Mouse (Mus musculus) lung, adult 2 months (tissue): ENCODE results near the gene Shroom3. TPM values are rescaled to one million over a fixed set of nuclear protein-coding genes. Genes with fewer than 3 reads are reported as not detected.

Source experiments
- DNase-seq: peaks from one replicate; pipeline ENCODE4 v3.0.0; 2022
- H3K4me1 ChIP-seq: fragments of 200-500 bp; 2 replicates; pipeline ENCODE4 v1.6.1; 2011; ENCODE audit warnings: low read length; ENCODE audit not compliant: control insufficient read depth, insufficient read depth
- H3K4me3 ChIP-seq: fragments of 200-500 bp; replicated peaks from 2 replicates; pipeline ENCODE3; 2011; ENCODE audit warnings: low read depth, mild to moderate bottlenecking, control low read depth, low read length; ENCODE audit errors: extremely low read depth
- CTCF ChIP-seq: fragments of 200-500 bp; IDR thresholded peaks from 2 replicates; pipeline ENCODE4 v1.5.1; 2011; ENCODE audit warnings: mild to moderate bottlenecking, low read length, control low read depth; ENCODE audit not compliant: insufficient read depth
- POLR2A ChIP-seq: fragments of 200-500 bp; IDR thresholded peaks from 2 replicates; pipeline ENCODE4 v1.6.1; 2011; ENCODE audit warnings: low read depth, mild to moderate bottlenecking, control low read depth, low read length, borderline replicate concordance; ENCODE audit errors: extremely low read depth
- WGBS: fragments of 180-500 bp; shearing (Covaris S2); methylation state at CpG from one replicate; pipeline ENCODE4 v1.1.7; 2018; 5-methylcytosine and 5-hydroxymethylcytosine counted together
- polyA plus RNA-seq: library from polyadenylated mRNA; depleted of rRNA; stranded (reverse); fragments of >200 nt; gene quantifications from 2 replicates; pipeline ENCODE4 v1.2.3, GENCODE M21; 2012

The Shroom3 gene
- polyA plus RNA-seq, 1 experiment: 63.6 TPM

- H3K4me1 ChIP-seq: peaks cover 6% of the 10 kb centered on the region
- TF ChIP-seq POLR2A: no peak
- no peak for TF ChIP-seq CTCF
- 51% methylated on average over 8 of the region's 8 CpGs for WGBS
- H3K4me3 ChIP-seq: no peak overlapping the region
- DNase-seq: no peak
Measured at GRCm38 (mm10) chr5:92788990-92789389, 105.8 kb downstream of the Shroom3 start.

- WGBS: 60% methylated on average over 11 of the region's 11 CpGs
- H3K4me3 ChIP-seq: no peak overlapping the region
- H3K4me1 ChIP-seq: peaks cover 3% of the 10 kb centered on the region; the same call in 1 of the 2 replicates
- no peak for TF ChIP-seq POLR2A
- no peak for TF ChIP-seq CTCF
- no peak for DNase-seq
Measured at GRCm38 (mm10) chr5:92796089-92796990, 113.1 kb downstream of the Shroom3 start.

GRCm38 (mm10) chr5:92797981-92798380 is 114.7 kb downstream of the Shroom3 start:
- no peak for DNase-seq
- TF ChIP-seq POLR2A: no peak
- no peak for TF ChIP-seq CTCF
- Histone ChIP-seq H3K4me3 (no peak overlapping the region), H3K4me1 (peaks cover 3% of the 10 kb centered on the region; the same call in 1 of the 2 replicates)
- 77% methylated on average over 3 of the region's 3 CpGs for WGBS

- no peak for TF ChIP-seq CTCF
- no peak for TF ChIP-seq POLR2A
- Histone ChIP-seq H3K4me1 (peaks cover 3% of the 10 kb centered on the region; the same call in 1 of the 2 replicates), H3K4me3 (no peak overlapping the region)
- DNase-seq: no peak
- WGBS: 38% methylated on average over 7 of the region's 7 CpGs
Measured at GRCm38 (mm10) chr5:92804379-92804778, 121.1 kb downstream of the Shroom3 start.

GRCm38 (mm10) chr5:92808503-92809415 is 125.5 kb downstream of the Shroom3 start:
- H3K4me3 ChIP-seq: peak overlapping the region; percentile 66
- 30% methylated on average over 28 of the region's 28 CpGs for WGBS
- no peak for TF ChIP-seq CTCF
- peak; percentile 88; the same call in 1 of the 2 replicates for TF ChIP-seq POLR2A

GRCm38 (mm10) chr5:92809416-92809750 is 126.1 kb downstream of the Shroom3 start:
- H3K4me3 ChIP-seq: peak overlapping the region; percentile 66
- WGBS: 48% methylated on average over 13 of the region's 13 CpGs

More at GRCm38 (mm10) chr5:92808503-92809415, 125.5 kb downstream of the Shroom3 start:
- peak; percentile 81 for DNase-seq
- H3K4me1 ChIP-seq: peaks cover 5% of the 10 kb centered on the region

GRCm38 (mm10) chr5:92810922-92811533 is 127.8 kb downstream of the Shroom3 start:
- TF ChIP-seq POLR2A (no peak), CTCF (no peak)
- DNase-seq: no peak
- Histone ChIP-seq H3K4me3 (peak overlapping the region; percentile 32), H3K4me1 (peaks cover 7% of the 10 kb centered on the region)
- 27% methylated on average over 9 of the region's 9 CpGs for WGBS

More at GRCm38 (mm10) chr5:92809416-92809750, 126.1 kb downstream of the Shroom3 start:
- no peak for DNase-seq
- TF ChIP-seq POLR2A (no peak; the same call in 1 of the 2 replicates), CTCF (no peak)
- H3K4me1 ChIP-seq: peaks cover 5% of the 10 kb centered on the region

- WGBS: 52% methylated on average over 7 of the region's 7 CpGs
- peak; percentile 45 for DNase-seq
- H3K4me1 ChIP-seq: peaks cover 10% of the 10 kb centered on the region
- no peak overlapping the region for H3K4me3 ChIP-seq
- TF ChIP-seq CTCF (no peak), POLR2A (no peak)
Measured at GRCm38 (mm10) chr5:92811761-92812160, 128.5 kb downstream of the Shroom3 start.

GRCm38 (mm10) chr5:92812936-92813335 is 129.7 kb downstream of the Shroom3 start:
- 27% methylated on average over 8 of the region's 8 CpGs for whole genome bisulfite sequencing
- H3K4me1 ChIP-seq: peaks cover 10% of the 10 kb centered on the region
- peak; percentile 59 for DNase-seq
- TF ChIP-seq POLR2A (no peak), CTCF (no peak)
- no peak overlapping the region for H3K4me3 ChIP-seq
